In genomic region chr6:70956285-70956912, GRCm38 (mm10) we compare ENCODE assay signal across 9 mouse cellular contexts. TPM values are rescaled to one million over a fixed set of nuclear protein-coding genes. Genes with fewer than 3 reads are reported as not detected.
A peak's percentile ranks its signal among the peaks of the same experiment; 100 is the strongest.
DNase-seq lines count a peak whose midpoint lies in the region; ATAC-seq and TF ChIP-seq lines count a peak whose summit lies in the region.
"Had no signal": no experiment of that assay in that cellular context is flagged by ENCODE, and none has a peak within 500 bp of the region (broad histone marks: within the 10 kb centered on the region; RNA-seq: fewer than 3 reads in every experiment).

Gene Foxi3, plus strand, starts transcription at chr6:70956531.

- H3K27me3 ChIP-seq in cerebellum, adult 2 months (ENCODE audit: control insufficient read depth, insufficient read depth, low read length) = peaks cover 1% of the 10 kb centered on the region; the same call in 1 of the 2 replicates
- H3K27me3 ChIP-seq in kidney, embryonic 14.5 days (ENCODE audit: control insufficient read depth, insufficient read depth, low read length) = peaks cover 58% of the 10 kb centered on the region
- peaks cover 38% of the 10 kb centered on the region for H3K27me3 ChIP-seq in lung, postnatal 0 days (replicated peaks; ENCODE audit: insufficient read depth, low read length)

- no peaks in the 10 kb centered on the region for H3K4me1 ChIP-seq in cerebellum, adult 2 months (ENCODE audit: control insufficient read depth, insufficient read depth, low read length)
- H3K4me1 ChIP-seq in kidney, embryonic 14.5 days (ENCODE audit: control insufficient read depth, insufficient read depth, low read length) = peaks cover 7% of the 10 kb centered on the region; the same call in 1 of the 2 replicates
- peaks cover 9% of the 10 kb centered on the region for H3K4me1 ChIP-seq in lung, postnatal 0 days (ENCODE audit: insufficient read depth, low read depth, low read length)

- no peak within 1 kb of the TSS for H3K27ac ChIP-seq in left cerebral cortex, adult 2 months
- H3K27ac ChIP-seq in cerebellum, adult 2 months (ENCODE audit: insufficient read depth, low read length) = no peak within 1 kb of the TSS
- H3K27ac ChIP-seq in kidney, embryonic 14.5 days (ENCODE audit: low read depth, low read length) = no peak within 1 kb of the TSS
- H3K27ac ChIP-seq in lung, postnatal 0 days (ENCODE audit: low read length) = no peak within 1 kb of the TSS

- TF ChIP-seq EP300 in lung, postnatal 0 days (IDR thresholded peaks at IDR 0.05) = no peak

- H3K9me3 ChIP-seq in kidney, embryonic 14.5 days (ENCODE audit: control insufficient read depth, low read length) = no peaks in the 10 kb centered on the region
- no peaks in the 10 kb centered on the region for H3K9me3 ChIP-seq in lung, postnatal 0 days (ENCODE audit: low read length)

- no peak for TF ChIP-seq POLR2A in cerebellum, adult 2 months (IDR thresholded peaks at IDR 0.05; ENCODE audit: borderline replicate concordance, insufficient read depth, low read length)

- WGBS in cerebellum, adult 2 months = under 1% methylated on average over 65 of the region's 67 CpGs
- WGBS in kidney, embryonic 14.5 days = under 1% methylated on average over 58 of the region's 67 CpGs
- under 1% methylated on average over 47 of the region's 67 CpGs for WGBS in lung, postnatal 0 days

- intact Hi-C loops in left cerebral cortex, adult 2 months (cut with DNase I) = loop anchor here (2.0 kb wide), 1 partner anchor 168 kb away; no protein-coding TSS in a partner anchor
- intact Hi-C loops in left cerebral cortex, postnatal 25 days (cut with DNase I) = no loop called here

- no peaks in the 10 kb centered on the region for H3K36me3 ChIP-seq in kidney, embryonic 14.5 days (ENCODE audit: control insufficient read depth, insufficient read depth, low read length)
- no peaks in the 10 kb centered on the region for H3K36me3 ChIP-seq in lung, postnatal 0 days (ENCODE audit: insufficient read depth, low read length)

- H3K4me3 ChIP-seq in left cerebral cortex, adult 2 months = peak within 1 kb of the TSS; percentile 31
- H3K4me3 ChIP-seq in cerebellum, adult 2 months (replicated peaks; ENCODE audit: insufficient read depth, low read depth, low read length) = peak within 1 kb of the TSS; percentile 20
- peak within 1 kb of the TSS; percentile 49 for H3K4me3 ChIP-seq in kidney, embryonic 14.5 days (ENCODE audit: low read length)
- peak within 1 kb of the TSS; percentile 26 for H3K4me3 ChIP-seq in lung, postnatal 0 days (ENCODE audit: low read depth, low read length)

- H3K4me2 ChIP-seq in kidney, embryonic 14.5 days (replicated peaks; ENCODE audit: low read depth, low read length) = peak within 1 kb of the TSS; percentile 90
- peak within 1 kb of the TSS; percentile 48 for H3K4me2 ChIP-seq in lung, postnatal 0 days (replicated peaks; ENCODE audit: low read depth, low read length)

- peak within 1 kb of the TSS; percentile 44; the same call in 1 of the 2 replicates for H3K9ac ChIP-seq in kidney, embryonic 14.5 days (ENCODE audit: low read depth, low read length)
- no peak within 1 kb of the TSS for H3K9ac ChIP-seq in lung, postnatal 0 days (replicated peaks; ENCODE audit: low read depth)

- TF ChIP-seq CTCF in left cerebral cortex, adult 2 months (IDR thresholded peaks at IDR 0.05) = no peak
- no peak for TF ChIP-seq CTCF in cerebellum, adult 2 months (IDR thresholded peaks at IDR 0.05; ENCODE audit: borderline replicate concordance, insufficient read depth, low read depth, low read length)
- TF ChIP-seq CTCF in lung, postnatal 0 days (IDR thresholded peaks at IDR 0.05) = no peak

- ATAC-seq in kidney, embryonic 14.5 days (ENCODE audit: low FRiP score, low TSS enrichment) = peak; percentile 78
- peak; percentile 68 for ATAC-seq in lung, postnatal 0 days
- no peak; the same call in 1 of the 2 replicates for ATAC-seq in frontal cortex, adult (ENCODE audit: low TSS enrichment)

- peak; percentile 14 to 16 for DNase-seq in left cerebral cortex, adult 2 months (ENCODE audit: extremely low spot score in 1 of 2, low spot score in 2 of 2)
- no peak for DNase-seq in left cerebral cortex, postnatal 25 days (ENCODE audit: low spot score in 2 of 2)
- DNase-seq in cerebellum, adult 2 months = peak; percentile 8 to 29
- peak; percentile 55 for DNase-seq in forelimb bud, embryonic 11.5 days (ENCODE audit: low read depth, low spot score)
- DNase-seq in lung, postnatal 0 days (ENCODE audit: low spot score) = peak; percentile 29
- peak; percentile 88 for DNase-seq in retina, postnatal 1 day

RNA-seq across cellular contexts. Expression of gene Foxi3, which starts in this region (rescaled TPM):
- total RNA-seq in left cerebral cortex, adult 2 months (2021) = not detected
- total RNA-seq in left cerebral cortex, postnatal 25 days (2021) = not detected
- not detected in 2 replicates for polyA plus RNA-seq in cerebellum, adult 2 months (2012; rRNA removed)
- not detected in 2 replicates for polyA plus RNA-seq in kidney, embryonic 14.5 days (2014; fragmentation: Nextera tagmentation; extraction: Ambion mirVana)
- not detected in 2 replicates for polyA plus RNA-seq in lung, postnatal 0 days (2015; fragmentation: Nextera tagmentation; extraction: Ambion mirVana)
- total RNA-seq: left cerebral cortex, postnatal 10 days had no signal

Comparison
In these comparisons a context has a peak if more than half of its experiments do, and no peak if none do; other contexts are left out.
1. Peak in DNase-seq and H3K4me3 ChIP-seq in left cerebral cortex, adult 2 months; RNA of the gene not detected or under 1 TPM.
2. Peak in DNase-seq and H3K4me3 ChIP-seq in cerebellum, adult 2 months; RNA of the gene not detected or under 1 TPM.
3. Peak in ATAC-seq, H3K4me3 ChIP-seq, H3K9ac ChIP-seq and H3K4me2 ChIP-seq in kidney, embryonic 14.5 days; RNA of the gene not detected or under 1 TPM.
4. Peak in DNase-seq, ATAC-seq, H3K4me3 ChIP-seq and H3K4me2 ChIP-seq in lung, postnatal 0 days; RNA of the gene not detected or under 1 TPM.
5. DNase-seq: peak in forelimb bud, embryonic 11.5 days (single experiment) and retina, postnatal 1 day (single experiment); none in left cerebral cortex, postnatal 25 days (0 of 2).
6. Peak in every context shown above with its lines, with median percentiles within 50 percentile points of each other: H3K4me3 ChIP-seq.